Mouse (Mus musculus): ENCODE measurements at regions not wholly inside any gene's neighbourhood (a gene's known extent, or its start where the extent isn't known, plus 50 kb on each side); places are given as distances from the start of the nearest gene placed in this dataset.

GRCm38 (mm10) chr14:58817961-58818504 lies 324.7 kb downstream of the 1700129C05Rik start:
- no peak for DNase-seq (ENCODE audit: low spot score in 2 of 2)

GRCm38 (mm10) chr14:58816540-58816876 lies 326.2 kb downstream of the 1700129C05Rik start:
- DNase-seq (ENCODE audit: low spot score in 2 of 2), result no peak

- no peak for DNase-seq (ENCODE audit: low spot score in 2 of 2)
Measured at GRCm38 (mm10) chr14:58815616-58816539, 326.8 kb downstream of the 1700129C05Rik start.

- no peak for DNase-seq (ENCODE audit: low spot score in 2 of 2)
Measured at GRCm38 (mm10) chr14:58812585-58812984, 330.1 kb downstream of the 1700129C05Rik start.

- DNase-seq (ENCODE audit: low spot score in 2 of 2), result no peak
Measured at GRCm38 (mm10) chr14:58801402-58801861, 341.3 kb downstream of the 1700129C05Rik start.

GRCm38 (mm10) chr14:58788190-58788945 lies 354.3 kb downstream of the 1700129C05Rik start:
- no peak for DNase-seq (ENCODE audit: low spot score in 2 of 2)

GRCm38 (mm10) chr14:58787618-58788017 lies 355.1 kb downstream of the 1700129C05Rik start:
- DNase-seq (ENCODE audit: low spot score in 2 of 2), result no peak

- DNase-seq (ENCODE audit: low spot score in 2 of 2), result no peak
Measured at GRCm38 (mm10) chr14:58786791-58787491, 355.8 kb downstream of the 1700129C05Rik start.

GRCm38 (mm10) chr14:58783201-58783600 lies 359.5 kb downstream of the 1700129C05Rik start:
- no peak for DNase-seq (ENCODE audit: low spot score in 2 of 2)

GRCm38 (mm10) chr14:58780306-58780705 lies 362.4 kb downstream of the 1700129C05Rik start:
- DNase-seq (ENCODE audit: low spot score in 2 of 2), result no peak

GRCm38 (mm10) chr14:58778675-58779074 lies 364.0 kb downstream of the 1700129C05Rik start:
- no peak for DNase-seq (ENCODE audit: low spot score in 2 of 2)

- no peak for DNase-seq (ENCODE audit: low spot score in 2 of 2)
Measured at GRCm38 (mm10) chr14:58761291-58761690, 381.4 kb downstream of the 1700129C05Rik start.

- DNase-seq (ENCODE audit: low spot score in 2 of 2), result no peak
Measured at GRCm38 (mm10) chr14:58759759-58760158, 382.9 kb downstream of the 1700129C05Rik start.

- DNase-seq (ENCODE audit: low spot score in 2 of 2), result no peak
Measured at GRCm38 (mm10) chr14:58753781-58754180, 388.9 kb downstream of the 1700129C05Rik start.

- DNase-seq (ENCODE audit: low spot score in 2 of 2), result no peak
Measured at GRCm38 (mm10) chr14:58753136-58753535, 389.6 kb downstream of the 1700129C05Rik start.

- no peak for DNase-seq (ENCODE audit: low spot score in 2 of 2)
Measured at GRCm38 (mm10) chr14:58726418-58726817, 416.3 kb downstream of the 1700129C05Rik start.

- DNase-seq (ENCODE audit: low spot score in 2 of 2), result no peak
Measured at GRCm38 (mm10) chr14:58714856-58715255, 427.8 kb downstream of the 1700129C05Rik start.

- DNase-seq (ENCODE audit: low spot score in 2 of 2), result no peak
Measured at GRCm38 (mm10) chr14:58709861-58710260, 432.8 kb downstream of the 1700129C05Rik start.

GRCm38 (mm10) chr14:58709281-58709680 lies 433.4 kb downstream of the 1700129C05Rik start:
- no peak for DNase-seq (ENCODE audit: low spot score in 2 of 2)

GRCm38 (mm10) chr14:58701765-58702164 lies 440.9 kb downstream of the 1700129C05Rik start:
- DNase-seq (ENCODE audit: low spot score in 2 of 2), result no peak

GRCm38 (mm10) chr14:58691129-58691828 lies 451.4 kb downstream of the 1700129C05Rik start:
- DNase-seq (ENCODE audit: low spot score in 2 of 2), result no peak
